Mouse (Mus musculus) c-Kit-positive CD71-positive TER-119-negative erythroid progenitor cells, embryonic 14.5 days (primary cell): ENCODE results near the gene Pafah2.
A peak's percentile ranks its signal among the peaks of the same experiment; 100 is the strongest.

ENCODE experiments used
- DNase-seq: peaks from one replicate; pipeline ENCODE4 v3.0.0-alpha.2; 2013; ENCODE audit warnings: low read depth

Gene Pafah2

GRCm38 (mm10) chr4:134395977-134396825 lies at the start of gene Pafah2:
Gene Pafah2 (plus strand): TSS chr4:134396320.
- DNase-seq, result peak; percentile 89

DNA sequence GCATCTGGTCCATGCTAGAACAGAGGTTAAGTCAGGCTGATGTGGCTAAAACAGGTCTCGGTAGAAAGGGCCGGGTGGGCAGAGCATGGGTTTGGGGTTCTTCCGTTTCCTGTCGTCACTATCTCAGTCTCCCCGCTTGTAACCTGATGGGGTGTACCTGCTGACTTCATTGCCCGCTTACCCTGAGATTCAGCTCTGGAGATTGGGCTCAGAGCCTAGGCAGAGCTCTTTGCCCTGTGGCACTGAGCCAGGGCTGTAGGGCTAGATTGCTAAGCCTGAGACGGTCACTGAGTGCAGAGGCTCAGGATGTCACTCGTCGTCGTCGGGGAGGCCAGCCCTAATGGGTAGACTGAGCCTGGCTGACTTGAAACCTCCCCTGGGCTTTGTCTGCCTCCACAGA lies 48.0 kb upstream of the Pafah2 start:
- no peak for DNase-seq

- no peak for DNase-seq
Measured at GRCm38 (mm10) chr4:134348545-134348944, 47.6 kb upstream of the Pafah2 start.

- no peak for DNase-seq
Measured at GRCm38 (mm10) chr4:134349829-134350228, 46.3 kb upstream of the Pafah2 start.

- no peak for DNase-seq
Measured at GRCm38 (mm10) chr4:134350641-134351040, 45.5 kb upstream of the Pafah2 start.

- DNase-seq, result no peak
Measured at GRCm38 (mm10) chr4:134351329-134352260, 44.5 kb upstream of the Pafah2 start.

DNA sequence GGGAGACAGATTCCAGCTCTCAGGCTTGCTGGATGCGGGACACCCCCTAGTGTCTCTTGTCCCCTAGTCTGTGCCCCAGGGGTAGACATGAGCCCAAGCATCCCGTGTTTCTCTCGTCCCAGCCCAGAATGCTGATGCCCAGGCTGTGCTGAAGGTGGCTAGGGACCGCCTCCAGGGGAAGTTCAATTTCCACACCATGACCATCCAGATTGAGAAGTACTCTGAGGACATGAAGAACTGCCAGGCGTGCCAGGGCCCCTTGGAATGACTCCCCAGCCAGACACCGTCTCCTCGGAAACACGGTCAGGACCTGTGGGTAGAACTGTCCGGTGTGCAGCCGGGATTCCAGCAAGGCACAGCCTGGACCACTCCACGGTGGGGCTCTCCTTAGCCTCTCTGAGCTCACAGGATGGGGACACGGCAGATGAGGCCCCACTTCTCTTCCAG lies 43.8 kb upstream of the Pafah2 start:
- no peak for DNase-seq

DNA sequence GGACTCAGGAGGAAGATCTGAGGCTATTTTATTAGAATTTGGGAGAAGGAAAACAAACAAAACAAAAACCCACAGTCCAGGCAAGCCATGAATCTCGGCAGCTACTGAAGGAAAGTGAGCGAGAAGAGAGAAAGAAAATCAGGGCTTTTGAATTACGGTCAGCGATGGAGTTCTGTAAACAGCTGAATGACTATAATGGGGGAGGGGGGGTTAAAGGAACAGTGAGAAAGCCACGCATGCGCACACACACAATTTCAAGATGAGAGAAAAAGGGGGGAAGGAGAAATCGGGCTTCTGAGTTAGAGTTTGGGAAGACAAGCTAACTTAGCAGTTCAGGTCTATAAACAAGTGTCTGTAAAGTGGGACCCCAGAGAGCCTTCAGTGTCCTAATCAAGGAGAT lies 43.2 kb upstream of the Pafah2 start:
- DNase-seq, result no peak

DNA sequence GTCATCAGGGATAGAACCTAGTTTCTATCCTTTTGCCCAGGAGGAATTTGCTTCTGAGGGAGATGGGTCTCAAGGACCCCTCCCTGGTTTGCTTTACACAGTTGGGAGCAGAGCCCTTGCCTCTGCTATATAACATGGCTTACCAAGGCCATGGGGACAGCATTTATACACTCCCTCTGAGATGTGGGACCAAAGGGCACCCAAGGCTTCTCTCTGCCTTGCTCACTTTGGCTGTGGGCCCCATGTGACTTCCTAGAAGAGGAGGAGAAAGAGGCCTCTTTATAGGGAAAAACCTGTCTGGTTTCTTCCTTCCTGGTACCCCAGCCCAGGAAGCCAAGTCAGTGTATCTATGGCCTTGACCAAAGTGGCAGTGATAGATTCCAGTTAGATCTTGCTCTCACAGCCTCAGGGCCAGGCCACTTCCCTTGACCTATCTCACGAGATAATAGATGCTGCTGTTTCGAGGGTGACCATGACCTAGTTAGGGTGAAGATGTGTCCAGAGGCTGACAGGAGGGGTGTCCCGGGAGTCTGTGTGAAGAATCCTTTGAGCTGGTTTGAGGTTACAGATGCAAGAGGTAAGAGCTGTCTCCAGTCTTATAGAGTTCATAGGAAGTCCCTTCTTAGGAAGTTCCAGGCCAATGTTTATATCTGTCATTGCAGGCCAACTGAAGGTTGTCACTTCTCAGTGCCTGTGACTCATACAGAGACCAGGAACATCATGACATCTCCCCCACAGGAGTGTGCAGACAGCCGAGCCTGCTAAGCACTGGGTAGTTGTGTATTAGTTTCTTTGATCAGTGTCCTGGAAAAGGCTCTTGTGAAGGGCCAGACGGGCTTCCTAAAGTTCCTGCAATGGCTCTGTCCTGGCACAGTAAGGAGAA lies 42.4 kb upstream of the Pafah2 start:
- DNase-seq, result no peak

DNA sequence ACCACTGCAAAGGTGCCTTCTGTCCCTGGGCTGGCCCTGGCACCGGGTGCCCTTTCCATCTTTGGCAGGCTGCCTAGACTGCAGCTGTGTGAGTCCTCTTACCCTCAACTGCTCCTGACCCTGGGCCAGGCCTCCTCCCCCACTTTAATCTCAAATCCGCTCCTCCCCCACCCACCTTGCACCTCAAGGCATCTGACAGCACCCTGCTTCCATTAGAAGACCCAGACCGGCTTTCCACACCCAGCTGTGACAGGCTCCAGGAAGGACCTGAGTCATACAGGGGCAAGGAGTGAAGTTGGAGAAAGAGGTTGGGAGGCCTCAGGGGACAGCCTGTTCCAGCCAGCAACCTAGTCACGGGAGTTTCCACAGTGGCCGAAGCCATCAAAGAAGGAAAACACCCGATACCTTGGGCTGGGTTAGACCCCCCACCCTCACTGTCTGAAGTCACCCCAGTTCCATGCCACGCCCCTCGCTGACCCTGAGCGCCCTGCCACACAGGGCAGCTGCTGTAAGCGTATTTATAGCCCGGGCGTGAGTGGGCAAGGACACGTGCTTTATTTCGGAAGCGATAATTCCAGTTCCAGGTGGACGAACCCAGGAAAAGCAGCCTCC lies 40.2 kb upstream of the Pafah2 start:
- DNase-seq, result no peak

GRCm38 (mm10) chr4:134356591-134357460 lies 39.3 kb upstream of the Pafah2 start:
- peak; percentile 36 for DNase-seq

DNA sequence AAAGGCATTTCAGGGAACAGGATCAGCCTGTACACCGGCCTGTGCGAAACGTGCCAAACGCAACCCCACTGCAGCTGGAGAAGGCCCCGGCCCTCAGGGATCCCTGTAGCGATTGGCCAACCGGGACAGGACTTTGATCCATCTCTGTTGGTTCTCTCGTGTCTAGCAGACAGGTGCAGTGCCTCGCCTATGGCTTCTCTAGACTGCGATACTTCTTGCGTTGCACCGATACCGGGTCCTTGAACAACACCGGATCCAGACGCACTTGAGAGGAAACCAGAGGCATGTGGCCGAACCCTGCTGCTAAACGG lies 38.7 kb upstream of the Pafah2 start:
- DNase-seq, result no peak

- no peak for DNase-seq
Measured at GRCm38 (mm10) chr4:134359649-134360048, 36.5 kb upstream of the Pafah2 start.

- DNase-seq, result no peak
Measured at GRCm38 (mm10) chr4:134361215-134361614, 34.9 kb upstream of the Pafah2 start.

DNA sequence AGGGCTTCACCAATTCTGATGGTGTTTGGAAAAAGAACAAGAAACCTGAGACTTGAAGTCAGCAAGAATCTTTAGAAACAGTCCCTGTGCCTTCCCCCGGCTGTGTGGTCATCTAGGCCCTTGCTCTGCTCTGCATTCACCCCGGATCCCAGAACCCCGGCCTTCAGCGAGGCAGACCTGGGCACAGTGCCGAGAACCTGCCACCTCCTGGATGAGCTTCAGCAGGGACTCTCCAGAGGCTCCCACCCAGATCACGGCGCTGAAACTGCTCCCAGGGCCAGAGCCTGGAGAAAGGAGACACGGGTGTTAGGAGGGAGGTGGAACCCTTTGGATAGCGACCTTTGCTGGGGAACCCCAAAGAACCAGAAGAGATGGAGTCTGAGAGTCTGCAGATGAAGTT lies 34.0 kb upstream of the Pafah2 start:
- no peak for DNase-seq

- no peak for DNase-seq
Measured at GRCm38 (mm10) chr4:134362586-134362985, 33.5 kb upstream of the Pafah2 start.

DNA sequence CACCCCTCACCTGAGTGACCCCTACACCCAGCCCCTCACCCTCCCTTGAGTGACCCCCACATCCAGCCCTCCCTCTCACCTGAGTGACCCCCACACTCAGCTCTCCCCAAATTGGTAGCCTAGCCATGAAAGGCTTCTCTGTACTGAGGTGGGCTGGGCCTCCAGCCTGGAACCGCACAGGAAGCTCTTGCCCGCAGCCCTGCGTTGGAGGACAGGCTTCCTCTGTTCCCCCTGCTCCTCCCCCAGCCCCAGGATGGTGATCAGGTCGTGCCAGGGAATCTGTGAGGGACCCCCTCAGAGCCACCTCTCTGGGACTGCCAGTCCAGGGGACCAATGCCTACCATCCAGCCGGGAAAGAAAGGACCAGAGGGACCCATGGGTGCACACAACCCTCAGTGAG lies 30.8 kb upstream of the Pafah2 start:
- no peak for DNase-seq

DNA sequence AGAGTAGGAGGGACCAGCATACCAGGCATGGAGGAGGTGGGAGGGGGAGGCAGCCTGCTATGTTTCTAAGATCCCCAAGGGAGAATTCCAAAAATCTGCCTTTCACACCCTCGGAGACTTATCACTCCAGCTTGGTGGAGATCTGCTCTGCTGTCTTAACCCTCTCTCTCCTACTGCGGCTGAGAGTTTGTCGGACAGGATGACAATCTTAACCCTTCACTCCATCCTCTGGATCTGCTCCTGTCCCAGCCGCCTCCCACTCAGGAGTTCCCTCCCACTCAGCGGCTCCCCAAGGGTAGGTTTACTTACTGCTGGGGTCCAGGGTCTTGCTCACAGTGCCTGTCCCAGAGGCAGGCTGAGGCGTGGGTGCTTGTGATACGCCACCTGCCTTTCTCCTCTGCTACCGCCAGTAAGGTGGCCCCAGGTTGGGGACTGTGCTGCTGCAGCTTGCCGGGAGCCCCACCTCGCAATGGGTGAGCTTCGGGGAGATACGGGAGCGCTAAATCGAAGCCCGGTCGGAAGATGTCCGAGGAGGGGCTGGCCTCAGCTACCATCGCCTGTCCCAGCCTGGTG lies 25.4 kb upstream of the Pafah2 start:
- DNase-seq, result no peak

DNA sequence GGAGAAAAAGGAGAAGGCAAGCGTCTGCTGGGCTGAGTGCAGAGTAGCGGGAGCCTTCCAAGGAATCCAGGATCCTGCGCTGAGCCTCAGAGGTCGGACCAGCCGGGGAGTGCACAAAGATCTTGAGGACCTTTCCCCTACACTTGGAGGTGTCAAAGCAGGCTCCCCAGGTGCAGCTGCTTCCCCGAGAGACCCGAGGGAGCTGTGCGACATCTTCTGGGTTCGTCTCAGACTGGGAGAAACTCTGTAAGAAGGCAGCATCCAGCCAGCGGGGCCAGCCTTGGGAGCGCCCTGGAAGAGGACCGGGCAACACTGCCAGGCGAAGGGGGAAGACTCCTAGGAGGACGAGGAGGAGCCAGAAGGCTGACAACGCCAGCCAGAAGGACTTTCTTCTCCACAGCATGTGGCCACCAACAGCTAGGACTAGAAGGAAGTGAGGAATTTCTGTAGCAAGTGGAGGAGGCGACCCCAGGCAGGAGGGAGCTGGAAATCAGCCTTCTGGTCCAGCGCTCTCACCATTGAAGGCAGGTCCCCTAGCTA lies 24.7 kb upstream of the Pafah2 start:
- no peak for DNase-seq

GRCm38 (mm10) chr4:134372294-134372747 lies 23.8 kb upstream of the Pafah2 start:
- DNase-seq, result no peak
